Mouse (Mus musculus) urinary bladder, postnatal 14 days (tissue): Measurements from ENCODE around the gene Higd1c.
A peak's percentile ranks its signal among the peaks of the same experiment; 100 is the strongest.
"Not testable (repeated sequence)": the region's sequence is repeated elsewhere in the genome, so short reads cannot be mapped to it uniquely, and the experiment has no call there.

Experiments used
- DNase-seq: peaks from one replicate; pipeline ENCODE4 v3.0.0; 2021; ENCODE audit warnings: low spot score

The Higd1c gene

GRCm38 (mm10) chr15:100364242-100364641 is at the start of gene Higd1c:
Gene Higd1c (plus strand): TSS chr15:100364542.
- no peak for DNase-seq

- not testable (repeated sequence) for DNase-seq
Observed at GRCm38 (mm10) chr15:100318014-100318671, 46.2 kb upstream of the Higd1c start.

GRCm38 (mm10) chr15:100319884-100320283 is 44.5 kb upstream of the Higd1c start:
- DNase-seq, result no peak

GRCm38 (mm10) chr15:100320295-100320905 is 43.9 kb upstream of the Higd1c start:
- no peak for DNase-seq

GRCm38 (mm10) chr15:100321134-100321533 is 43.2 kb upstream of the Higd1c start:
- DNase-seq, result peak; percentile 58

GRCm38 (mm10) chr15:100324021-100324591 is 40.2 kb upstream of the Higd1c start:
- DNase-seq, result no peak

GRCm38 (mm10) chr15:100325235-100325634 is 39.1 kb upstream of the Higd1c start:
- DNase-seq, result peak; percentile 33

- not testable (repeated sequence) for DNase-seq
Observed at GRCm38 (mm10) chr15:100328089-100328488, 36.3 kb upstream of the Higd1c start.

GRCm38 (mm10) chr15:100329336-100329735 is 35.0 kb upstream of the Higd1c start:
- not testable (repeated sequence) for DNase-seq

GRCm38 (mm10) chr15:100330739-100331138 is 33.6 kb upstream of the Higd1c start:
- no peak for DNase-seq

GRCm38 (mm10) chr15:100332077-100332961 is 32.0 kb upstream of the Higd1c start:
- DNase-seq, result not testable (repeated sequence)

GRCm38 (mm10) chr15:100334629-100335028 is 29.7 kb upstream of the Higd1c start, which contains the start of gene Mettl7a3:
Gene Mettl7a3 (plus strand): TSS chr15:100334929.
- DNase-seq, result no peak

GRCm38 (mm10) chr15:100337328-100337727 is 27.0 kb upstream of the Higd1c start:
- DNase-seq, result not testable (repeated sequence)

GRCm38 (mm10) chr15:100337847-100338246 is 26.5 kb upstream of the Higd1c start:
- DNase-seq, result peak; percentile 83

- DNase-seq, result not testable (repeated sequence)
Observed at GRCm38 (mm10) chr15:100341314-100341980, 22.9 kb upstream of the Higd1c start.

GRCm38 (mm10) chr15:100345484-100345883 is 18.9 kb upstream of the Higd1c start:
- no peak for DNase-seq

GRCm38 (mm10) chr15:100346761-100347160 is 17.6 kb upstream of the Higd1c start:
- no peak for DNase-seq

GRCm38 (mm10) chr15:100349496-100349895 is 14.8 kb upstream of the Higd1c start:
- no peak for DNase-seq

- DNase-seq, result no peak
Observed at GRCm38 (mm10) chr15:100351501-100352060, 12.8 kb upstream of the Higd1c start.

GRCm38 (mm10) chr15:100352711-100353250 is 11.6 kb upstream of the Higd1c start, which contains the start of the genes Methig1 and Mettl7a2:
Gene Methig1 (plus strand): TSS chr15:100353149.
Gene Mettl7a2 (plus strand): TSS chr15:100353200.
- no peak for DNase-seq

GRCm38 (mm10) chr15:100353399-100353798 is 10.9 kb upstream of the Higd1c start:
- DNase-seq, result not testable (repeated sequence)
